Mouse (Mus musculus): ENCODE data around the gene Prtn3. TPM values are rescaled to one million over a fixed set of nuclear protein-coding genes. Genes with fewer than 3 reads are reported as not detected.

The Prtn3 gene
- 2.5 and 3.9 TPM in 2 replicates for polyA plus RNA-seq (2014; fragmentation: Nextera tagmentation; extraction: Ambion mirVana)

DNA sequence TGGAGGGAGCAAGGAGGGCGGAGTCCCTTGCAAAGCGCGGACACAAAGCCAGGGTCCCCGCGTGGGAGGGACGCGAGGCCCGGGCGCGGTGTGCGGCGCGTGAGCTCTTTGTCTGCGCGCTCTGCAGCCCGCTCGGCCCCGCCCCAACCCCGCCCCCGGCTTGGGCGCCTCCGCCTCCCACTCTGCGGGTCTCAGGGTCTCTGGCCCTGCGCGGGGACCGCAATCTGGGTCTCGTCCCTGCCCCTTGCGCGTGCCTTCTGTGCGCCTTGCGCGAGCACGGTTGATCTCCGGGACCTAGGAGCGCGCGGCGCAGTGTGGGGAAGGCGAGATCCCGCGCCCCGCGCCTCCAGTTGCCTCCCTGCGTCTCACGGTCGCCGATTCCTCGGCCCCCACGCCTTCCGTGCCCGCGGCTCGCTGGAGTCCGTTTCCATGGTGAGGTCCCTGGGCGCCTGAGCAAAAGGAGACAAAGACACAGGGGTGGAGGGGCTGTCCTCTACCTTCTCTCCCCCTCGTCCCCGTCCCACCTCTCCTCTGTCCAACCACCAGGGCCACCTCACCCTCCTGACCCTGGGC, at the start of gene Prtn3, which contains the start of gene Plppr3:
Prtn3 (plus strand) TSS at position 187 of the 573 bp plus-strand sequence.
Plppr3 (minus strand) TSS at position 345 of the 573 bp plus-strand sequence.
- peak within 1 kb of the TSS; percentile 64 for H3K9ac ChIP-seq (ENCODE audit: low read depth, low read length)
- H3K27ac ChIP-seq (ENCODE audit: low read depth, low read length) = no peak within 1 kb of the TSS
- peak; percentile 50 for ATAC-seq (replicated peaks; ENCODE audit: insufficient number of reproducible peaks, low FRiP score, low TSS enrichment)
- H3K4me2 ChIP-seq = peak within 1 kb of the TSS; percentile 74
- H3K9me3 ChIP-seq (replicated peaks; ENCODE audit: control insufficient read depth, low read length) = no peaks in the 10 kb centered on the region
- peak within 1 kb of the TSS; percentile 69 for H3K4me3 ChIP-seq (ENCODE audit: low read depth, low read length)
- H3K4me1 ChIP-seq (ENCODE audit: control insufficient read depth, insufficient read depth, low read length) = peaks cover 9% of the 10 kb centered on the region
- WGBS (ENCODE audit: insufficient replicate concordance) = 0% methylated on average over 42 of the region's 57 CpGs
- peaks cover 8% of the 10 kb centered on the region; the same call in 1 of the 2 replicates for H3K27me3 ChIP-seq (ENCODE audit: control insufficient read depth, insufficient read depth, low read length)
- H3K36me3 ChIP-seq (ENCODE audit: control insufficient read depth, insufficient read depth, low read length) = no peaks in the 10 kb centered on the region

GRCm38 (mm10) chr10:79831583-79831982, 42.7 kb upstream of the Prtn3 start:
- no peak overlapping the region for H3K9ac ChIP-seq (ENCODE audit: low read depth, low read length)
- H3K4me1 ChIP-seq (ENCODE audit: control insufficient read depth, insufficient read depth, low read length) = no peaks in the 10 kb centered on the region
- H3K4me3 ChIP-seq (ENCODE audit: low read depth, low read length) = no peak overlapping the region
- 77% methylated on average over 3 of the region's 3 CpGs for WGBS (ENCODE audit: insufficient replicate concordance)
- ATAC-seq (replicated peaks; ENCODE audit: insufficient number of reproducible peaks, low FRiP score, low TSS enrichment) = no peak
- H3K9me3 ChIP-seq (replicated peaks; ENCODE audit: control insufficient read depth, low read length) = no peaks in the 10 kb centered on the region
- H3K36me3 ChIP-seq (ENCODE audit: control insufficient read depth, insufficient read depth, low read length) = no peaks in the 10 kb centered on the region
- H3K27ac ChIP-seq (ENCODE audit: low read depth, low read length) = no peak overlapping the region
- H3K27me3 ChIP-seq (ENCODE audit: control insufficient read depth, insufficient read depth, low read length) = peaks cover 2% of the 10 kb centered on the region; the same call in 1 of the 2 replicates
- H3K4me2 ChIP-seq = no peak overlapping the region

GRCm38 (mm10) chr10:79832026-79832785, 42.1 kb upstream of the Prtn3 start:
- H3K27ac ChIP-seq (ENCODE audit: low read depth, low read length) = no peak overlapping the region
- H3K4me3 ChIP-seq (ENCODE audit: low read depth, low read length) = no peak overlapping the region
- H3K9me3 ChIP-seq (replicated peaks; ENCODE audit: control insufficient read depth, low read length) = peaks cover 3% of the 10 kb centered on the region; the same call in 1 of the 2 replicates
- H3K4me1 ChIP-seq (ENCODE audit: control insufficient read depth, insufficient read depth, low read length) = no peaks in the 10 kb centered on the region
- no peak overlapping the region for H3K9ac ChIP-seq (ENCODE audit: low read depth, low read length)
- no peak for ATAC-seq (replicated peaks; ENCODE audit: insufficient number of reproducible peaks, low FRiP score, low TSS enrichment)
- H3K4me2 ChIP-seq = no peak overlapping the region
- H3K27me3 ChIP-seq (ENCODE audit: control insufficient read depth, insufficient read depth, low read length) = no peaks in the 10 kb centered on the region
- no peaks in the 10 kb centered on the region for H3K36me3 ChIP-seq (ENCODE audit: control insufficient read depth, insufficient read depth, low read length)
- 67% methylated on average over 7 of the region's 7 CpGs for WGBS (ENCODE audit: insufficient replicate concordance)

GRCm38 (mm10) chr10:79832786-79833181, 41.5 kb upstream of the Prtn3 start:
- no peak overlapping the region for H3K4me3 ChIP-seq (ENCODE audit: low read depth, low read length)
- no peak overlapping the region for H3K27ac ChIP-seq (ENCODE audit: low read depth, low read length)
- no peak overlapping the region for H3K4me2 ChIP-seq
- no peak for ATAC-seq (replicated peaks; ENCODE audit: insufficient number of reproducible peaks, low FRiP score, low TSS enrichment)
- no peaks in the 10 kb centered on the region for H3K36me3 ChIP-seq (ENCODE audit: control insufficient read depth, insufficient read depth, low read length)
- no peaks in the 10 kb centered on the region for H3K4me1 ChIP-seq (ENCODE audit: control insufficient read depth, insufficient read depth, low read length)
- no peak overlapping the region for H3K9ac ChIP-seq (ENCODE audit: low read depth, low read length)
- peaks cover 3% of the 10 kb centered on the region; the same call in 1 of the 2 replicates for H3K9me3 ChIP-seq (replicated peaks; ENCODE audit: control insufficient read depth, low read length)
- H3K27me3 ChIP-seq (ENCODE audit: control insufficient read depth, insufficient read depth, low read length) = no peaks in the 10 kb centered on the region
- 67% methylated on average over 9 of the region's 9 CpGs for WGBS (ENCODE audit: insufficient replicate concordance)

DNA sequence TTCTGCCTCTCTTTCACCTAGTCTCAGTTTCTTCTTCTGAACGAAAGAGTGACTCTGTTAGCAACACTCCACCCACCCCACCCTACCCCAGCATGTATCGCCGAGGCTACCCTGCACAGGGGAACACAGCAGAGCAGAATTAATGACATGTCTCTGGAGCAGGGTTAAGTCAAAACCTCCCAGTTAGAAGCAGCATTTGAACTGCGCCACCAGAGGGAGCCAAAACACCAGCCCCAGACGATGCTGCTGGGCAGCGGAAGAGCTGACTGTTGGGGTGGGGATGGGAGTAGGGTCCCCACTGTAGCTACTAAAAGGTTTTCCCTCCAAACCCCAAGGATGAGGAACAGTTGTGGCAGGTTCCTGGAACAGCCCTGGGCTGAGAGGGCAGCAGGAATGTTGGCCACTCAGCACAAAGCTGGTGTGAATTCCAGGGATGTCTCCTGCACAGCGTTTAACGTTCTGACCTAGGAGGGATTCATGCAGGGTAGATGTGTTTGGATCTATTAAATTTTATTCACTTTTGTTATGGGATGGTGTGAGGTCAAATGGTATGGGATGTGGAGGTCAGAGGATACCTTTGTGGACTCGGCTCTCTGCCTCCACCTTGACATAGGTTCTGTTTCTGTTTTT, 39.4 kb upstream of the Prtn3 start:
- no peaks in the 10 kb centered on the region for H3K36me3 ChIP-seq (ENCODE audit: control insufficient read depth, insufficient read depth, low read length)
- H3K4me2 ChIP-seq = peak overlapping the region; percentile 19; the same call in 1 of the 2 replicates
- H3K27me3 ChIP-seq (ENCODE audit: control insufficient read depth, insufficient read depth, low read length) = no peaks in the 10 kb centered on the region
- no peak overlapping the region for H3K4me3 ChIP-seq (ENCODE audit: low read depth, low read length)
- H3K9me3 ChIP-seq (replicated peaks; ENCODE audit: control insufficient read depth, low read length) = peaks cover 3% of the 10 kb centered on the region; the same call in 1 of the 2 replicates
- peak; percentile 44; the same call in 1 of the 2 replicates for ATAC-seq (replicated peaks; ENCODE audit: insufficient number of reproducible peaks, low FRiP score, low TSS enrichment)
- no peaks in the 10 kb centered on the region for H3K4me1 ChIP-seq (ENCODE audit: control insufficient read depth, insufficient read depth, low read length)
- WGBS (ENCODE audit: insufficient replicate concordance) = 20% methylated on average over 9 of the region's 9 CpGs
- H3K9ac ChIP-seq (ENCODE audit: low read depth, low read length) = no peak overlapping the region
- H3K27ac ChIP-seq (ENCODE audit: low read depth, low read length) = no peak overlapping the region

GRCm38 (mm10) chr10:79836918-79837317, 37.4 kb upstream of the Prtn3 start:
- Histone ChIP-seq H3K4me1 (ENCODE audit: control insufficient read depth, insufficient read depth, low read length) (peaks cover 5% of the 10 kb centered on the region; the same call in 1 of the 2 replicates), H3K27me3 (ENCODE audit: control insufficient read depth, insufficient read depth, low read length) (no peaks in the 10 kb centered on the region), H3K9ac (ENCODE audit: low read depth, low read length) (no peak overlapping the region), H3K4me3 (ENCODE audit: low read depth, low read length) (no peak overlapping the region), H3K36me3 (ENCODE audit: control insufficient read depth, insufficient read depth, low read length) (no peaks in the 10 kb centered on the region), H3K9me3 (replicated peaks; ENCODE audit: control insufficient read depth, low read length) (peaks cover 3% of the 10 kb centered on the region; the same call in 1 of the 2 replicates), H3K4me2 (no peak overlapping the region), H3K27ac (ENCODE audit: low read depth, low read length) (no peak overlapping the region)
- 95% methylated on average over 3 of the region's 3 CpGs for WGBS (ENCODE audit: insufficient replicate concordance)
- no peak for ATAC-seq (replicated peaks; ENCODE audit: insufficient number of reproducible peaks, low FRiP score, low TSS enrichment)

- no peak for ATAC-seq (replicated peaks; ENCODE audit: insufficient number of reproducible peaks, low FRiP score, low TSS enrichment)
- Histone ChIP-seq H3K9me3 (replicated peaks; ENCODE audit: control insufficient read depth, low read length) (peaks cover 3% of the 10 kb centered on the region; the same call in 1 of the 2 replicates), H3K4me2 (no peak overlapping the region), H3K27ac (ENCODE audit: low read depth, low read length) (no peak overlapping the region), H3K9ac (ENCODE audit: low read depth, low read length) (no peak overlapping the region), H3K36me3 (ENCODE audit: control insufficient read depth, insufficient read depth, low read length) (no peaks in the 10 kb centered on the region), H3K27me3 (ENCODE audit: control insufficient read depth, insufficient read depth, low read length) (no peaks in the 10 kb centered on the region), H3K4me3 (ENCODE audit: low read depth, low read length) (no peak overlapping the region), H3K4me1 (ENCODE audit: control insufficient read depth, insufficient read depth, low read length) (peaks cover 12% of the 10 kb centered on the region)
- 54% methylated on average over 2 of the region's 2 CpGs for WGBS (ENCODE audit: insufficient replicate concordance)
Measured at GRCm38 (mm10) chr10:79838151-79838550, 36.1 kb upstream of the Prtn3 start.

- Histone ChIP-seq H3K9me3 (replicated peaks; ENCODE audit: control insufficient read depth, low read length) (peaks cover 3% of the 10 kb centered on the region; the same call in 1 of the 2 replicates), H3K4me2 (0 out of 2 replicates have a peak overlapping the region, but pooled peaks have one; percentile 91)
- no peak for ATAC-seq (replicated peaks; ENCODE audit: insufficient number of reproducible peaks, low FRiP score, low TSS enrichment)
Measured at GRCm38 (mm10) chr10:79840091-79840490, 34.2 kb upstream of the Prtn3 start.

More at GRCm38 (mm10) chr10:79840091-79840490, 34.2 kb upstream of the Prtn3 start:
- Histone ChIP-seq H3K4me3 (ENCODE audit: low read depth, low read length) (no peak overlapping the region), H3K27me3 (ENCODE audit: control insufficient read depth, insufficient read depth, low read length) (no peaks in the 10 kb centered on the region), H3K27ac (ENCODE audit: low read depth, low read length) (peak overlapping the region; percentile 88), H3K9ac (ENCODE audit: low read depth, low read length) (no peak overlapping the region), H3K36me3 (ENCODE audit: control insufficient read depth, insufficient read depth, low read length) (no peaks in the 10 kb centered on the region), H3K4me1 (ENCODE audit: control insufficient read depth, insufficient read depth, low read length) (peaks cover 12% of the 10 kb centered on the region)
- 87% methylated on average over 3 of the region's 3 CpGs for WGBS (ENCODE audit: insufficient replicate concordance)

All from heart, embryonic 11.5 days (tissue).